Mouse (Mus musculus) left cerebral cortex, adult 2 months (tissue): ENCODE data around the gene Slc9a3r2. TPM values are rescaled to one million over a fixed set of nuclear protein-coding genes. Genes with fewer than 3 reads are reported as not detected.

Source experiments
- DNase-seq, 2 experiments: peaks; one replicate each; pipeline ENCODE4 v3.0.0; 2021 to 2022; ENCODE audit warnings: low spot score in 2 of 2, mixed read lengths in 1 of 2; ENCODE audit errors: extremely low spot score in 1 of 2
- H3K27ac ChIP-seq: fragments of 200-600 bp; 2 replicates; pipeline ENCODE4 v1.8.1; 2022
- H3K4me3 ChIP-seq: fragments of 200-600 bp; 2 replicates; pipeline ENCODE4 v1.8.1; 2022
- CTCF ChIP-seq: fragments of 200-600 bp; IDR thresholded peaks from 2 replicates; pipeline ENCODE4 v1.8.1; 2022; ENCODE audit warnings: antibody characterized with exemption, mild to moderate bottlenecking, moderate library complexity
- intact Hi-C: fragments of 180-260 bp; cut with DNase I; formaldehyde crosslinking; loops from one replicate; pipeline ENCODE4 v1.15.1; 2025
- long read RNA-seq, 2 experiments: library from polyadenylated mRNA; stranded (forward); transcript quantifications; one replicate each; pipeline ENCODE4 v2.0.0; 2021; ENCODE audit warnings: borderline mapping rate in 2 of 2
- total RNA-seq, 2 experiments: library from RNA; stranded (reverse); gene quantifications; 2 replicates each; pipeline ENCODE4 v1.2.3; 2021

Slc9a3r2 gene
- total RNA-seq: 10 to 100 TPM; 50.2 to 51.0 TPM
- long read RNA-seq, experiment 1, transcript Slc9a3r2-201 (7 exons, 2,136 nt): major isoform, 55 of 86 reads
- long read RNA-seq, experiment 1, transcript Slc9a3r2-202 (6 exons, 1,717 nt): minor isoform, 8 of 86 reads
- long read RNA-seq, experiment 1, partial matches to known transcripts: 16 of 86 reads
- long read RNA-seq, experiment 1, other reads (novel, unspliced or antisense): 3 of 86 reads
- long read RNA-seq, experiment 2, transcript Slc9a3r2-201 (7 exons, 2,136 nt): major isoform, 66 of 92 reads
- long read RNA-seq, experiment 2, transcript Slc9a3r2-202 (6 exons, 1,717 nt): minor isoform, 5 of 92 reads
- long read RNA-seq, experiment 2, partial matches to known transcripts: 3 of 92 reads
- long read RNA-seq, experiment 2, other reads (novel, unspliced or antisense): 10 of 92 reads

GRCm38 (mm10) chr17:24650070-24650616, at the start of gene Slc9a3r2:
Gene Slc9a3r2, minus strand, starts transcription at chr17:24650327.
- Histone ChIP-seq H3K4me3 (peak within 1 kb of the TSS; percentile 94), H3K27ac (peak within 1 kb of the TSS; percentile 95)
- intact Hi-C loops: no loop called here
- peak; percentile 40 to 52 for DNase-seq
- no peak for TF ChIP-seq CTCF

GRCm38 (mm10) chr17:24699473-24699872, 49.3 kb upstream of the Slc9a3r2 start:
- DNase-seq: no peak
- intact Hi-C loops: no loop called here
- Histone ChIP-seq H3K27ac (no peak overlapping the region), H3K4me3 (no peak overlapping the region)
- no peak for TF ChIP-seq CTCF

GRCm38 (mm10) chr17:24698715-24699114, 48.6 kb upstream of the Slc9a3r2 start:
- no peak for DNase-seq
- intact Hi-C loops: no loop called here

GRCm38 (mm10) chr17:24697985-24698384, 47.9 kb upstream of the Slc9a3r2 start:
- no peak for TF ChIP-seq CTCF
- Histone ChIP-seq H3K4me3 (no peak overlapping the region), H3K27ac (no peak overlapping the region)
- no peak for DNase-seq
- intact Hi-C loops: no loop called here

More at GRCm38 (mm10) chr17:24698715-24699114, 48.6 kb upstream of the Slc9a3r2 start:
- no peak overlapping the region for H3K27ac ChIP-seq
- no peak for TF ChIP-seq CTCF
- H3K4me3 ChIP-seq: no peak overlapping the region

GRCm38 (mm10) chr17:24696011-24696697, 46.0 kb upstream of the Slc9a3r2 start, which contains the start of the genes Gfer and Noxo1:
Gene Gfer, minus strand, starts transcription at chr17:24696156.
Gene Noxo1, plus strand, starts transcription at chr17:24696234.
- H3K27ac ChIP-seq: peak within 1 kb of the TSS; percentile 93
- intact Hi-C loops: no loop called here
- H3K4me3 ChIP-seq: peak within 1 kb of the TSS; percentile 55
- peak; percentile 38 for TF ChIP-seq CTCF
- peak; percentile 83 to 87 for DNase-seq

GRCm38 (mm10) chr17:24695326-24696010, 45.3 kb upstream of the Slc9a3r2 start:
- Histone ChIP-seq H3K27ac (peak overlapping the region; percentile 83), H3K4me3 (peak overlapping the region; percentile 55)
- no peak for TF ChIP-seq CTCF
- DNase-seq: no peak
- intact Hi-C loops: no loop called here

- Histone ChIP-seq H3K27ac (no peak overlapping the region), H3K4me3 (no peak overlapping the region)
- DNase-seq: no peak
- intact Hi-C loops: no loop called here
- no peak for TF ChIP-seq CTCF
Measured at GRCm38 (mm10) chr17:24692385-24692784, 42.3 kb upstream of the Slc9a3r2 start.

- DNase-seq: peak; percentile 59 to 61
- intact Hi-C loops: no loop called here
- H3K4me3 ChIP-seq: peak within 1 kb of the TSS; percentile 67
- peak within 1 kb of the TSS; percentile 99 for H3K27ac ChIP-seq
- no peak; the same call in 1 of the 2 replicates for TF ChIP-seq CTCF
Measured at GRCm38 (mm10) chr17:24689251-24690081, 39.3 kb upstream of the Slc9a3r2 start, which contains the start of gene Syngr3. Gene Syngr3, minus strand, starts transcription at chr17:24689955.

GRCm38 (mm10) chr17:24687599-24687998, 37.5 kb upstream of the Slc9a3r2 start:
- DNase-seq: no peak
- TF ChIP-seq CTCF: no peak
- intact Hi-C loops: no loop called here
- Histone ChIP-seq H3K4me3 (peak overlapping the region; percentile 67), H3K27ac (no peak overlapping the region)

GRCm38 (mm10) chr17:24687146-24687595, 37.0 kb upstream of the Slc9a3r2 start:
- intact Hi-C loops: no loop called here
- peak in 1 of 2 experiments; percentile 42 for DNase-seq
- peak overlapping the region; percentile 67 for H3K4me3 ChIP-seq
- no peak for TF ChIP-seq CTCF
- H3K27ac ChIP-seq: no peak overlapping the region
